Mouse (Mus musculus) forebrain, embryonic 16.5 days (tissue): ENCODE data around the gene Ewsr1. TPM values are rescaled to one million over a fixed set of nuclear protein-coding genes. Genes with fewer than 3 reads are reported as not detected.

ENCODE experiments used
- ATAC-seq: fragments of 200-750 bp; cut with Nextera tagmentation; 2 replicates; pipeline ENCODE4 v1.8.0; 2017; ENCODE audit warnings: mild to moderate bottlenecking, moderate library complexity
- H3K27ac ChIP-seq: fragments of 300-500 bp; sonication (generic); 2 replicates; pipeline ENCODE4 v1.5.1; 2014; ENCODE audit warnings: low read length, control low read depth
- H3K27me3 ChIP-seq: fragments of 300-500 bp; sonication (generic); replicated peaks from 2 replicates; pipeline ENCODE4 v1.6.1; 2014; ENCODE audit warnings: low read length; ENCODE audit not compliant: control insufficient read depth, insufficient read depth
- H3K36me3 ChIP-seq: fragments of 300-500 bp; sonication (generic); 2 replicates; pipeline ENCODE4 v1.6.1; 2014; ENCODE audit not compliant: control insufficient read depth, insufficient read depth
- H3K4me1 ChIP-seq: fragments of 300-500 bp; sonication (generic); replicated peaks from 2 replicates; pipeline ENCODE4 v1.6.1; 2014; ENCODE audit warnings: low read length; ENCODE audit not compliant: control insufficient read depth, insufficient read depth
- H3K4me2 ChIP-seq: fragments of 300-500 bp; sonication (generic); 2 replicates; pipeline ENCODE4 v1.6.1; 2014; ENCODE audit warnings: mild to moderate bottlenecking, low read length, control low read depth
- H3K4me3 ChIP-seq: fragments of 300-500 bp; sonication (generic); replicated peaks from 2 replicates; pipeline ENCODE4 v1.5.1; 2014; ENCODE audit warnings: mild to moderate bottlenecking, low read length, control low read depth
- H3K9ac ChIP-seq: fragments of 300-500 bp; sonication (generic); replicated peaks from 2 replicates; pipeline ENCODE4 v1.6.1; 2014; ENCODE audit warnings: low read depth, low read length, control low read depth
- H3K9me3 ChIP-seq: fragments of 300-500 bp; sonication (generic); 2 replicates; pipeline ENCODE4 v1.6.1; 2016; ENCODE audit warnings: low read length; ENCODE audit not compliant: control insufficient read depth
- WGBS: fragments of 180-500 bp; shearing (Covaris S2); extraction: QIAGEN DNeasy Blood & Tissue Kit; methylation state at CpG from one replicate; pipeline ENCODE4 v1.1.7; 2014; 5-methylcytosine and 5-hydroxymethylcytosine counted together
- polyA plus RNA-seq: library from polyadenylated mRNA; unstranded; fragments of >200 nt; fragmentation: Nextera tagmentation; extraction: Ambion mirVana; gene quantifications from 2 replicates; pipeline ENCODE4 v1.2.1, GENCODE M21; 2015

Gene Ewsr1
- 809 and 814 TPM in 2 replicates for polyA plus RNA-seq

- H3K27me3 ChIP-seq: no peaks in the 10 kb centered on the region
- no peaks in the 10 kb centered on the region for H3K36me3 ChIP-seq
- H3K9me3 ChIP-seq: no peaks in the 10 kb centered on the region
- peak within 1 kb of the TSS; percentile 96 for H3K27ac ChIP-seq
- H3K9ac ChIP-seq: peak within 1 kb of the TSS; percentile 92
- H3K4me3 ChIP-seq: peak within 1 kb of the TSS; percentile 88
- ATAC-seq: peak; percentile 93
- WGBS: under 1% methylated on average over 92 of the region's 92 CpGs
- peaks cover 31% of the 10 kb centered on the region for H3K4me1 ChIP-seq
- H3K4me2 ChIP-seq: peak within 1 kb of the TSS; percentile 89
Measured at GRCm38 (mm10) chr11:5098736-5099542, at the start of gene Ewsr1, which contains the start of gene Rhbdd3. Gene Ewsr1 (minus strand): TSS chr11:5099266. Gene Rhbdd3 (plus strand): TSS chr11:5098926.

GRCm38 (mm10) chr11:5145600-5145999 lies 46.5 kb upstream of the Ewsr1 start:
- peaks cover 14% of the 10 kb centered on the region for H3K4me1 ChIP-seq
- no peak overlapping the region for H3K4me3 ChIP-seq
- H3K36me3 ChIP-seq: no peaks in the 10 kb centered on the region
- no peaks in the 10 kb centered on the region for H3K9me3 ChIP-seq
- no peaks in the 10 kb centered on the region for H3K27me3 ChIP-seq
- H3K9ac ChIP-seq: no peak overlapping the region
- ATAC-seq: no peak
- no peak overlapping the region for H3K27ac ChIP-seq
- WGBS: 91% methylated on average over 3 of the region's 3 CpGs
- H3K4me2 ChIP-seq: no peak overlapping the region

DNA sequence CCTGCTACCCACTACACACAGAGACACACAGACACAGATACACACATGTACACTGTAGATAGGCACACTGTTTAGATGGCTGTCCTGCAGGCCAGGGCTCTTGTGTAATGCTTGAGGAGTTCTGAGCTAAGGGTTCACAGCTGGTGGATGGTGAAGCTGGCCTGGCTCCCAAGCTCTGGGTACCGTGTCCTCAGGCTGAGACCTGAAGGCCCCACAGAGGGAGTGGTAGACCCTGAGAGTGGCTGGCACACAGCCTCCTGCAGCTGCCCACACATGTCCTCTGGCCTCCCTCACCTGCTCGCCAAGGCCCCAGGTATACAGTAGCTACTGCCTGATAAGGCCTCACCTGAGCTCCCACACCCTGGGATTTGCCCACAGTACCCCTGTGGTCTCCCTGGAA lies 42.9 kb upstream of the Ewsr1 start:
- H3K9ac ChIP-seq: no peak overlapping the region
- WGBS: 84% methylated on average over 2 of the region's 2 CpGs
- peaks cover 8% of the 10 kb centered on the region for H3K4me1 ChIP-seq

GRCm38 (mm10) chr11:5141252-5141651 lies 42.2 kb upstream of the Ewsr1 start:
- no peak for ATAC-seq
- no peak overlapping the region for H3K9ac ChIP-seq
- H3K4me3 ChIP-seq: no peak overlapping the region
- H3K4me1 ChIP-seq: peaks cover 8% of the 10 kb centered on the region
- WGBS: 92% methylated on average over 5 of the region's 5 CpGs
- no peaks in the 10 kb centered on the region for H3K27me3 ChIP-seq
- H3K4me2 ChIP-seq: no peak overlapping the region
- H3K9me3 ChIP-seq: no peaks in the 10 kb centered on the region
- H3K36me3 ChIP-seq: no peaks in the 10 kb centered on the region
- H3K27ac ChIP-seq: no peak overlapping the region

More for the DNA sequence above, 42.9 kb upstream of the Ewsr1 start:
- Histone ChIP-seq H3K27me3 (no peaks in the 10 kb centered on the region), H3K4me3 (no peak overlapping the region), H3K36me3 (no peaks in the 10 kb centered on the region), H3K9me3 (no peaks in the 10 kb centered on the region), H3K4me2 (no peak overlapping the region), H3K27ac (no peak overlapping the region)
- no peak for ATAC-seq

- 0 out of 2 replicates have a peak overlapping the region, but pooled peaks have one; percentile 3 for H3K9ac ChIP-seq
Measured at GRCm38 (mm10) chr11:5140619-5141018, 41.6 kb upstream of the Ewsr1 start.

GRCm38 (mm10) chr11:5139372-5139771 lies 40.3 kb upstream of the Ewsr1 start:
- no peak for ATAC-seq
- 84% methylated on average over 9 of the region's 9 CpGs for WGBS
- no peak overlapping the region for H3K4me2 ChIP-seq

More at GRCm38 (mm10) chr11:5140619-5141018, 41.6 kb upstream of the Ewsr1 start:
- no peaks in the 10 kb centered on the region for H3K36me3 ChIP-seq
- ATAC-seq: no peak
- H3K27ac ChIP-seq: no peak overlapping the region
- no peaks in the 10 kb centered on the region for H3K9me3 ChIP-seq
- H3K4me1 ChIP-seq: peaks cover 8% of the 10 kb centered on the region
- no peak overlapping the region for H3K4me3 ChIP-seq
- no peaks in the 10 kb centered on the region for H3K27me3 ChIP-seq
- H3K4me2 ChIP-seq: no peak overlapping the region
- WGBS: 45% methylated on average over 8 of the region's 8 CpGs

DNA sequence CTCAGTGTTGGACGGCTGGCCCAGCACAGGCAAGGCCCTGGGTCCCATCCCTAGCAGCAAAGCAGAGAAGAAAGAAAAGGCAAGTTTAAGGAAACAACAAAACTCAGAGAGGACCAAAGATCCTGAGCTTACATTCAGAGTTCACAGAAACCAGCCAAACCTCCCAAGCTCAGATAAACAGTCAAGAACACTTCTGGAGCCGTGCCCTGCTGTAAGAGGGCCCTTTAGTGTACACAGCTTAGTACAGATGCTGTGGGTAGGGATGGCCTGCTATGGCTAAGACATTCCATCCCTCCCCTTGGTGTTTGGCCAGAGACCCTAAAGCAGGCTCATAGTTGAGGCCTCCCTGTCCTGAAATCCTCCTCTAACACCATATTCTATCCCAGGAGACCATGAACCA lies 39.6 kb upstream of the Ewsr1 start:
- H3K4me3 ChIP-seq: no peak overlapping the region
- no peak for ATAC-seq
- H3K27ac ChIP-seq: no peak overlapping the region
- no peak overlapping the region for H3K4me2 ChIP-seq
- WGBS: 83% methylated on average over 2 of the region's 2 CpGs
- no peaks in the 10 kb centered on the region for H3K27me3 ChIP-seq
- H3K9ac ChIP-seq: no peak overlapping the region
- H3K36me3 ChIP-seq: no peaks in the 10 kb centered on the region
- peaks cover 8% of the 10 kb centered on the region for H3K4me1 ChIP-seq
- H3K9me3 ChIP-seq: no peaks in the 10 kb centered on the region

More at GRCm38 (mm10) chr11:5139372-5139771, 40.3 kb upstream of the Ewsr1 start:
- no peak overlapping the region for H3K4me3 ChIP-seq
- H3K27ac ChIP-seq: no peak overlapping the region
- H3K9me3 ChIP-seq: no peaks in the 10 kb centered on the region
- no peak overlapping the region for H3K9ac ChIP-seq
- peaks cover 8% of the 10 kb centered on the region for H3K4me1 ChIP-seq
- no peaks in the 10 kb centered on the region for H3K36me3 ChIP-seq
- H3K27me3 ChIP-seq: no peaks in the 10 kb centered on the region

DNA sequence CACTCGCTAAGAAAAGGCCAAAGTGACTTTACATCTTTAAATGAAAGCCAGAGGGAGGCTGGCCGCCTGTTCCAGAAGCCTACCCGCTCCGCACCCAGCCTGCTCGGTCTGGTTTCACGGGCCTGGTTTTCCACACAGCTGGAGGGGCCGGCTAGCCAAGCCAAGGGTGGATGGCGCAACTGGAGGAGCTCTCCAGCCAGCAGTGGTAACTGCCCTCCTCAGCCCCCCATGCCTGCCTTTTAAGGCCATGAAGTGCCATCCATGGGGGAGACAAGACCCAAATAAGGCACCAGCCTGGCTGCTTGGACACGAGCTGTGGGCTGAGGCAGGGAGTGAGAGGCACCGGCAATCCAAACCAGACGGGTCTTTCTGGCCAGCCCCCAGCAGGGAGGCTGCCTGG lies 36.8 kb upstream of the Ewsr1 start:
- no peak overlapping the region for H3K27ac ChIP-seq
- no peak for ATAC-seq
- H3K9ac ChIP-seq: no peak overlapping the region
- no peak overlapping the region for H3K4me3 ChIP-seq
- WGBS: 88% methylated on average over 11 of the region's 11 CpGs
- peaks cover 6% of the 10 kb centered on the region for H3K4me1 ChIP-seq
- H3K4me2 ChIP-seq: no peak overlapping the region
- no peaks in the 10 kb centered on the region for H3K36me3 ChIP-seq
- no peaks in the 10 kb centered on the region for H3K27me3 ChIP-seq
- no peaks in the 10 kb centered on the region for H3K9me3 ChIP-seq

- H3K9ac ChIP-seq: no peak overlapping the region
- H3K27ac ChIP-seq: no peak overlapping the region
- no peaks in the 10 kb centered on the region for H3K36me3 ChIP-seq
- no peak overlapping the region for H3K4me3 ChIP-seq
- H3K4me2 ChIP-seq: no peak overlapping the region
- no peak for ATAC-seq
- WGBS: 78% methylated on average over 4 of the region's 4 CpGs
- no peaks in the 10 kb centered on the region for H3K27me3 ChIP-seq
- no peaks in the 10 kb centered on the region for H3K9me3 ChIP-seq
- peaks cover 17% of the 10 kb centered on the region for H3K4me1 ChIP-seq
Measured at GRCm38 (mm10) chr11:5132751-5133150, 33.7 kb upstream of the Ewsr1 start.
